Mouse (Mus musculus) testis, adult 2 months (tissue): ENCODE results near the gene Gsdma3.

Experiments
- CTCF ChIP-seq: fragments of 200-500 bp; IDR thresholded peaks from 2 replicates; pipeline ENCODE4 v1.5.1; 2012; ENCODE audit warnings: low read depth, mild to moderate bottlenecking, inconsistent platforms, low read length, moderate library complexity; ENCODE audit not compliant: control insufficient read depth, insufficient read depth, insufficient replicate concordance
- POLR2A ChIP-seq: fragments of 200-500 bp; IDR thresholded peaks from 2 replicates; pipeline ENCODE4 v1.6.1; 2012; ENCODE audit warnings: low read depth, mild to moderate bottlenecking, inconsistent platforms, low read length, moderate library complexity; ENCODE audit not compliant: control insufficient read depth

- TF ChIP-seq POLR2A (no peak), CTCF (no peak)
Observed at GRCm38 (mm10) chr11:98583265-98583552, 43.0 kb upstream of the Gsdma3 start.
